In the genomic region with DNA sequence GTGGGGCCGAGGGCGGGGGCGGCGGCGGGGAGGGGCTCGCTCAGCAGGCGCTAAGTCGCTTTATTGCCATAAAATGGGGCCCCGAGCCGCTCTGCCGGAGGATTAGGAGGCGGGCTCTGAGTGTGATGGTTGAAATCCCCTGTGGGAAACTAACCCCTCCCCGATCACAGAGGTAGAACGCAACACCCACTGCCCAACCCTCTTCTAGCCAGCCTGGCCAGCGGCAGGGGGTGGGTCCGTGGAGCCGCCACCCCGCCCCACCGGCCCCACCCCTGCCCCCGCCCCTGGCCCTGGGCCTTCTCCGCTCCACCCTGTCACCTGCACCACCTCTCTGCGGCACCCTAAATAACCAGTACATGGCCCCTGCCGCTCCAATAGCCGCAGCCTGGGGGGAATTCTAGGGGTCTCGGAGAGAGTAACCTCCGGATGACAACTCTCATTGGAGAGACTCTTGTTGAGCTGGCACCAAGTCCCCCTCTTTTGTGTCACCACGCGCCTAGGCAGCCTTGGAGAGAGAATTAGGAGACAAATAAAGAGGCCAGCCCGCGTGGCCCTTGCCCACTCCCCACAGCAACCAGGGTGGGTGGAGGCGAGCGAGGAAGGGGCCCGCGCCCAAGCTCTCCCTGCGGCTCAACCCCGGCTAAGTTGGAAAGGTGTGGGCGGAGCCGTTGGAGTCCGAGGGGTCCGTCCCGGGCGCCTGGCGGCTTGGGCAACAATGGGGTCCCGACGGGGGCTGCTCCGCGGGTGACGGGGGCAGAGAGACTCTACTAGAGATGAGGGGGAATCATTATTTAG, we compare ENCODE assay signal across 8 mouse cellular contexts. TPM values are rescaled to one million over a fixed set of nuclear protein-coding genes. Genes with fewer than 3 reads are reported as not detected.
DNase-seq lines count a peak whose midpoint lies in the region; ATAC-seq lines count a peak whose summit lies in the region.

No protein-coding gene starts in this region.

- ATAC-seq in inflammation-experienced regulatory T-cells, adult 6 months = peak; percentile 19
- ATAC-seq in megakaryocyte progenitor cell, adult 5-6 weeks (replicated peaks; ENCODE audit: poor library complexity) = peak; percentile 23

- intact Hi-C loops in left cerebral cortex, postnatal 14 days (cut with DNase I) = loop anchor here (2.0 to 5.0 kb wide), 3 partner anchors 73 to 353 kb away; no protein-coding TSS in a partner anchor

- DNase-seq in adrenal gland, adult (ENCODE audit: inconsistent age in 2 of 2, low spot score in 1 of 2) = peak; percentile 85 to 95
- peak; percentile 86 for DNase-seq in embryo, embryonic 10 days (ENCODE audit: low spot score)
- DNase-seq in gastrocnemius, postnatal 25 days = peak; percentile 84
- DNase-seq in left cerebral cortex, postnatal 14 days (ENCODE audit: low spot score in 2 of 2) = peak; percentile 65
- peak; percentile 64 to 65 for DNase-seq in right cerebral cortex, adult 2 months (ENCODE audit: low spot score in 2 of 2)
- peak; percentile 21 to 34 for DNase-seq in urinary bladder, postnatal 36 days (ENCODE audit: low spot score in 2 of 2)

RNA-seq across cellular contexts. Expression of gene Klf12, which starts 0.6 kb away (rescaled TPM):
- 10 to 100 TPM; 12.2 to 14.5 TPM for total RNA-seq in gastrocnemius, postnatal 25 days (2021)
- 1 to 10 TPM; 1.1 to 3.6 (median 2.1) TPM for polyA plus RNA-seq in inflammation-experienced regulatory T-cells, adult 6 months (2017; shearing (Covaris generic))
- 10 to 100 TPM; 44.3 to 44.5 TPM for total RNA-seq in left cerebral cortex, postnatal 14 days (2021)
- total RNA-seq in megakaryocyte progenitor cell, adult 5-6 weeks (2015) = 0.20 and 1.2 TPM in 2 replicates
- total RNA-seq in megakaryocyte progenitor cell, adult 5-6 weeks (2017) = 0.44 TPM in 1 of 2 replicates, not detected in the other

Comparison
In these comparisons a context has a peak if more than half of its experiments do, and no peak if none do; other contexts are left out.
1. Peak in every context shown above with its lines: DNase-seq and ATAC-seq.
2. DNase-seq: peak in every context shown above with its lines; median percentile 90 in adrenal gland, adult; 86 in embryo, embryonic 10 days; 84 in gastrocnemius, postnatal 25 days; 65 in left cerebral cortex, postnatal 14 days; 64 in right cerebral cortex, adult 2 months; 28 in urinary bladder, postnatal 36 days.
3. RNA of gene Klf12, which starts 0.6 kb away (total RNA-seq): 44.3 to 44.5 TPM in left cerebral cortex, postnatal 14 days and 12.2 to 14.5 TPM in gastrocnemius, postnatal 25 days; 0.20 to 1.2 TPM in megakaryocyte progenitor cell, adult 5-6 weeks; every median in the first group is over 4 times any median in the second.